Mouse (Mus musculus) heart, embryonic 14.5 days (tissue): Measurements from ENCODE around the gene Vps16. TPM values are rescaled to one million over a fixed set of nuclear protein-coding genes. Genes with fewer than 3 reads are reported as not detected.

Experiments used
- ATAC-seq: fragments of 200-750 bp; cut with Nextera tagmentation; 2 replicates; pipeline ENCODE4 v1.8.0; 2017; ENCODE audit warnings: low read depth, moderate TSS enrichment; ENCODE audit not compliant: insufficient number of reproducible peaks, insufficient read depth, low FRiP score
- H3K27ac ChIP-seq, 2 experiments: fragments of 200-500 bp in 1 of 2; fragments of 300-500 bp in 1 of 2; sonication (generic) in 1 of 2; replicated peaks in 1 of 2; 2 replicates each; pipeline ENCODE4 v1.5.1; 2012 to 2014; ENCODE audit warnings: low read depth in 2 of 2, low read length in 2 of 2, control low read depth in 1 of 2, mild to moderate bottlenecking in 1 of 2, mixed read lengths in 1 of 2; ENCODE audit not compliant: control insufficient read depth in 1 of 2, insufficient read depth in 1 of 2
- H3K27me3 ChIP-seq: fragments of 300-500 bp; sonication (generic); 2 replicates; pipeline ENCODE4 v1.6.1; 2014; ENCODE audit warnings: mild to moderate bottlenecking, low read length, control low read depth; ENCODE audit not compliant: control insufficient read depth, insufficient read depth
- H3K36me3 ChIP-seq: fragments of 300-500 bp; sonication (generic); 2 replicates; pipeline ENCODE4 v1.6.1; 2014; ENCODE audit warnings: mild to moderate bottlenecking, control low read depth, low read length, mixed read lengths; ENCODE audit not compliant: control insufficient read depth, insufficient read depth
- H3K4me1 ChIP-seq, 2 experiments: fragments of 200-500 bp in 1 of 2; fragments of 300-500 bp in 1 of 2; sonication (generic) in 1 of 2; 2 replicates each; pipeline ENCODE4 v1.6.1; 2012 to 2014; ENCODE audit warnings: low read length in 2 of 2, control low read depth in 1 of 2, mixed read lengths in 1 of 2; ENCODE audit not compliant: control insufficient read depth in 2 of 2, insufficient read depth in 2 of 2
- H3K4me2 ChIP-seq: fragments of 300-500 bp; sonication (generic); 2 replicates; pipeline ENCODE4 v1.6.1; 2014; ENCODE audit warnings: mild to moderate bottlenecking, low read length
- H3K4me3 ChIP-seq, 2 experiments: fragments of 200-500 bp in 1 of 2; fragments of 300-500 bp in 1 of 2; sonication (generic) in 1 of 2; 2 replicates each; pipeline ENCODE4 v1.5.1; 2012 to 2014; ENCODE audit warnings: low read length in 2 of 2, mild to moderate bottlenecking in 2 of 2, control low read depth in 1 of 2, low read depth in 1 of 2, moderate library complexity in 1 of 2; ENCODE audit not compliant: control insufficient read depth in 1 of 2, insufficient read depth in 1 of 2
- H3K9ac ChIP-seq: fragments of 300-500 bp; sonication (generic); 2 replicates; pipeline ENCODE4 v1.6.1; 2014; ENCODE audit warnings: mild to moderate bottlenecking, low read length
- H3K9me3 ChIP-seq: fragments of 300-500 bp; sonication (generic); 2 replicates; pipeline ENCODE4 v1.6.1; 2016; ENCODE audit warnings: low read length, control low read depth; ENCODE audit not compliant: control insufficient read depth
- WGBS: fragments of 180-500 bp; shearing (Covaris S2); extraction: QIAGEN DNeasy Blood & Tissue Kit; methylation state at CpG from one replicate; pipeline ENCODE4 v1.1.7; 2014; 5-methylcytosine and 5-hydroxymethylcytosine counted together
- polyA plus RNA-seq: library from polyadenylated mRNA; unstranded; fragments of >200 nt; fragmentation: Nextera tagmentation; extraction: Ambion mirVana; gene quantifications from 2 replicates; pipeline ENCODE4 v1.2.1, GENCODE M21; 2014

Vps16 gene
- polyA plus RNA-seq, 1 experiment from 2014 or later: 43.8 TPM

- Histone ChIP-seq H3K4me1 (peaks cover 6 to 14% of the 10 kb centered on the region in 2 experiments), H3K27me3 (no peaks in the 10 kb centered on the region), H3K4me3 (peak overlapping the region; percentile 67 to 90), H3K27ac (peak overlapping the region; percentile 78 to 86), H3K4me2 (peak overlapping the region; percentile 97), H3K9me3 (no peaks in the 10 kb centered on the region), H3K9ac (peak overlapping the region; percentile 89), H3K36me3 (peaks cover 17% of the 10 kb centered on the region)
- WGBS: 12% methylated on average over 49 of the region's 49 CpGs
- ATAC-seq: peak; percentile 58
These were observed 578 bp upstream of the Vps16 start for GRCm38 (mm10) chr2:130423397-130424125.

- H3K27me3 ChIP-seq: no peaks in the 10 kb centered on the region
- H3K27ac ChIP-seq: peak overlapping the region in 1 of 2 experiments; percentile 86; a peak in 2 of 4 replicates
- no peak for ATAC-seq
- peaks cover 6 to 16% of the 10 kb centered on the region in 2 experiments for H3K4me1 ChIP-seq
- peaks cover 9% of the 10 kb centered on the region for H3K36me3 ChIP-seq
- peak overlapping the region; percentile 67 to 90 for H3K4me3 ChIP-seq
- H3K9me3 ChIP-seq: no peaks in the 10 kb centered on the region
- H3K9ac ChIP-seq: peak overlapping the region; percentile 89
- WGBS: 22% methylated on average over 5 of the region's 5 CpGs
- peak overlapping the region; percentile 97 for H3K4me2 ChIP-seq
These were observed 973 bp downstream of the Vps16 start for GRCm38 (mm10) chr2:130425112-130425511.

GRCm38 (mm10) chr2:130429851-130430250 is 5.7 kb downstream of the Vps16 start:
- no peak overlapping the region for H3K9ac ChIP-seq

GRCm38 (mm10) chr2:130430484-130430883 is 6.3 kb downstream of the Vps16 start:
- H3K4me2 ChIP-seq: no peak overlapping the region
- no peak overlapping the region for H3K4me3 ChIP-seq
- H3K27me3 ChIP-seq: no peaks in the 10 kb centered on the region
- H3K4me1 ChIP-seq: peaks cover 0 to 3% of the 10 kb centered on the region in 2 experiments; a peak in 1 of 4 replicates
- WGBS: 68% methylated on average over 3 of the region's 3 CpGs
- H3K9ac ChIP-seq: no peak overlapping the region
- H3K27ac ChIP-seq: no peak overlapping the region
- no peaks in the 10 kb centered on the region for H3K9me3 ChIP-seq
- no peak for ATAC-seq
- peaks cover 13% of the 10 kb centered on the region for H3K36me3 ChIP-seq

More at GRCm38 (mm10) chr2:130429851-130430250, 5.7 kb downstream of the Vps16 start:
- no peaks in the 10 kb centered on the region for H3K9me3 ChIP-seq
- no peak for ATAC-seq
- 46% methylated on average over 2 of the region's 2 CpGs for WGBS
- peaks cover 13% of the 10 kb centered on the region for H3K36me3 ChIP-seq
- H3K4me1 ChIP-seq: peaks cover 2 to 9% of the 10 kb centered on the region in 2 experiments
- no peak overlapping the region for H3K4me3 ChIP-seq
- H3K27me3 ChIP-seq: no peaks in the 10 kb centered on the region
- no peak overlapping the region for H3K27ac ChIP-seq
- no peak overlapping the region for H3K4me2 ChIP-seq

DNA sequence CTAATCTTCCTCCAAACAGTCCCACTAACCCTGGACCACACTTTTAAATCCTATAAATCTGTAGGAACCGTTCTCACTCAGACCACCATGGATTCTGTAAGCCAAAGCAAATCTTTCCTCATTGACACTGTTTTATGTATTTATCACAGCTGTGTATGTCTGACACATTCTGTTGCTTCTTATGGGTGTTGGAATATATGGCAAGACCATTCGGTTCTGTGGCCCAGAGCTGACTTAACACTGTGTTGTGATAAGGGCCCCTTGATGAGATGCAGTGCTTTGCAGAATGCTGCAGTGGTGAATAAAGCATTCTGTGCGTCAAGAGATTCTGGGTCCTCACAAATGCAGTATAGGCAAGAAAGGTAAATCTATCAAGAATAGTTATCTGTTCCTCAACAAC is 8.0 kb downstream of the Vps16 start:
- no peak overlapping the region for H3K9ac ChIP-seq
- no peaks in the 10 kb centered on the region for H3K9me3 ChIP-seq
- no peak overlapping the region for H3K27ac ChIP-seq
- no peak overlapping the region for H3K4me2 ChIP-seq
- peaks cover 0 to 3% of the 10 kb centered on the region in 2 experiments; a peak in 1 of 4 replicates for H3K4me1 ChIP-seq
- 62% methylated on average over 3 of the region's 3 CpGs for WGBS
- no peaks in the 10 kb centered on the region for H3K27me3 ChIP-seq
- peaks cover 13% of the 10 kb centered on the region for H3K36me3 ChIP-seq
- ATAC-seq: no peak
- H3K4me3 ChIP-seq: no peak overlapping the region

- no peak for ATAC-seq
- no peaks in the 10 kb centered on the region for H3K9me3 ChIP-seq
- no peak overlapping the region for H3K4me2 ChIP-seq
- no peak overlapping the region for H3K4me3 ChIP-seq
- peaks cover 18% of the 10 kb centered on the region for H3K36me3 ChIP-seq
- peaks cover 0 to 3% of the 10 kb centered on the region in 2 experiments; a peak in 1 of 4 replicates for H3K4me1 ChIP-seq
- H3K9ac ChIP-seq: no peak overlapping the region
- no peaks in the 10 kb centered on the region for H3K27me3 ChIP-seq
- WGBS: 21% methylated on average over 4 of the region's 4 CpGs
- no peak overlapping the region for H3K27ac ChIP-seq
These were observed 9.0 kb downstream of the Vps16 start for GRCm38 (mm10) chr2:130433152-130433551.

DNA sequence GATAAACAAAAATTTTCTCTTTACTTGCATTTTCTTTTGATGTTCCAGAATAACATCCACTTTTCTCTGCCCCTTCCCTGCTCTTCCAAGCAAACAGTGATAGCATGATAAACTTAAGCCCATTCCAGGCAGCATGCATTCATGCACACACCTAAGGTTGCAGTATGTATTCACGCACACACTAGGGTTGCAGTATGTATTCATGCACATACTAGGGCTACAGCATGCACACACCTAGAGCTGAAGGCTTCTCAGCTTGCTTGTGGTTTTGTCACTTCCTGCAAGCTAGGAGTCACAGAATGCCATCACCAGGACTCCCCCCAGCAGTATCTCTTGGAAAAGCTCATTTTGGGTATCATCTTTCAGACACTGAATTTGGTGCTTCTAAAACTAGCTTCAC is 12.6 kb downstream of the Vps16 start:
- H3K36me3 ChIP-seq: peaks cover 52% of the 10 kb centered on the region
- H3K9ac ChIP-seq: no peak overlapping the region
- WGBS: 94% methylated on average over 1 of the region's 1 CpGs
- H3K27ac ChIP-seq: no peak overlapping the region
- no peak overlapping the region for H3K4me2 ChIP-seq
- no peak overlapping the region for H3K4me3 ChIP-seq
- H3K9me3 ChIP-seq: no peaks in the 10 kb centered on the region
- no peaks in the 10 kb centered on the region for H3K4me1 ChIP-seq
- no peak for ATAC-seq
- no peaks in the 10 kb centered on the region for H3K27me3 ChIP-seq
